In genomic region chr14:105603047-105603461, GRCm38 (mm10) we compare ENCODE assay signal across 22 mouse cellular contexts.
DNase-seq lines count a peak whose midpoint lies in the region; ATAC-seq and TF ChIP-seq lines count a peak whose summit lies in the region.
"Had no signal": no experiment of that assay in that cellular context is flagged by ENCODE, and none has a peak within 500 bp of the region (broad histone marks: within the 10 kb centered on the region; RNA-seq: fewer than 3 reads in every experiment).

No protein-coding gene starts in this region.

- 46% methylated on average over 6 of the region's 6 CpGs for WGBS in lung, adult 2 months

- no peaks in the 10 kb centered on the region; the same call in 1 of the 2 replicates for H3K4me1 ChIP-seq in lung, adult 2 months (ENCODE audit: control insufficient read depth, insufficient read depth, low read length)
- H3K4me1 ChIP-seq: midbrain, embryonic 12.5 days; stomach, embryonic 15.5 days had no signal

- no peak for TF ChIP-seq POLR2A in lung, adult 2 months (IDR thresholded peaks at IDR 0.05; ENCODE audit: borderline replicate concordance, extremely low read depth, low read depth, low read length)

- no peak for TF ChIP-seq CTCF in lung, adult 2 months (IDR thresholded peaks at IDR 0.05; ENCODE audit: insufficient read depth, low read length)

- DNase-seq in frontal cortex, postnatal 10 days (ENCODE audit: low spot score in 2 of 2): no peak
- DNase-seq in lung, postnatal 25 days (ENCODE audit: low spot score): peak; percentile 24
- DNase-seq in lung, adult 2 months: no peak
- DNase-seq in thymus, postnatal 25 days: peak; percentile 44
- DNase-seq in gastrocnemius, adult 8-10 months (ENCODE audit: low spot score in 2 of 2): no peak
- DNase-seq in heart, adult 11 months: no peak
- DNase-seq: cerebellum, adult 9-10 months; heart, postnatal 36 days; kidney, postnatal 25 days; layer of hippocampus, adult 9-11 months; retina, postnatal 1 day; spleen, adult 18-20 months had no signal

- peak; percentile 78 for ATAC-seq in frontal cortex, adult (ENCODE audit: low TSS enrichment)
- ATAC-seq in megakaryocyte progenitor cell, adult 5-6 weeks (replicated peaks; ENCODE audit: poor library complexity): peak; percentile 78
- ATAC-seq: activated CD4-positive, CD25-positive, alpha-beta regulatory T cell, adult 4 months; hindbrain, embryonic 16.5 days; intestine, postnatal 0 days; Patski had no signal

- H3K4me3 ChIP-seq in lung, adult 2 months (replicated peaks; ENCODE audit: extremely low read depth, low read depth, low read length): no peak overlapping the region
- H3K4me3 ChIP-seq: heart, embryonic 13.5 days; midbrain, embryonic 12.5 days; myocyte; stomach, embryonic 15.5 days had no signal

Comparison
In these comparisons a context has a peak if more than half of its experiments do, and no peak if none do; other contexts are left out.
1. DNase-seq: peak in lung, postnatal 25 days (single experiment) and thymus, postnatal 25 days (single experiment); none in frontal cortex, postnatal 10 days (0 of 2), lung, adult 2 months (single experiment), gastrocnemius, adult 8-10 months (0 of 2) and heart, adult 11 months (single experiment).